Mouse (Mus musculus): ENCODE measurements around the gene Enkd1.

The Enkd1 gene

DNA sequence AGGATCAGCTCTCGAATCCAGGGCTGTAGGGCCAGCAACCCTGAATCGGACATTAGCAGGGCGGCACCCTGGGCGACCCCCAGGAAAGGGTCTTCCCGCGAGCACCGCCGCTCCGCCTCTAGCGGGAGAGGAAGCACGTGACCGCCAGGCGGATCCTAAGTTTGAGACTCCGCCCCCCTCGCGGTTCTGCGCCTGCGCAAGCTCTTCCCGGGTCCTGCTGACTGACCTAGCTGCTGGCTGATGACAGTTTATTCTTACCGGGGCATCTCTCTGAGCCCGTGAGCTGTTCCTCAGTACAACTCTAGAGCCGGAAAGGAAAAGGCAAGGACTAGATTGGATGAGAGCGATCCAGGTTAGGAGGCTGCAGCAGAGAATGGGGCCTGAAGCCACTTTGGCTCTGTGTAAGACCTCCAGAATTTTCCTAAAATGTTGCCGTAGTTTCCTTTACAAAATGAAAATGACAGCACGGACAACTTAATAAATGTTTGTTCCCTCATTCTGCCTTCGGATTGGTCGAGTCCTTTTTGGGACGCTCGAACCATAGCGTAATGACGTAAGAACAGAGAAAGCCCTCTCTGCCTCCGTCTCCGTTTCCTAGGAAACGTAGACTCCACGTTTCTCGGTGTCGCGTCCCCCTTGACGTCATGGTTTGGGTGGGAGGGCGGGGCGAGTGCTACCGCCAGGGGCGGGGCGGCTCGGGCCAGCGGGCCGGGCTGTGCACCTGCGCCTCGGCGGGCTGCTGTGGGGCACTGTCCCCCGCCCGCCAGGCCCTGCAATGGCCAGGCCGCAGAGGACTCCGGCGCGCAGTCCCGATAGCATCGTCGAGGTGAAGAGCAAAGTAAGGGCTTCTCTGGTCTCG lies 6.8 kb downstream of the Enkd1 start, which contains the start of the genes Acd and Pard6a:
Gene Acd (minus strand): TSS at position 137 of the 859 bp plus-strand sequence.
Gene Pard6a (plus strand): TSS at position 183 of the 859 bp plus-strand sequence.
- peak; percentile 97 for DNase-seq (ENCODE audit: low read depth)

DNA sequence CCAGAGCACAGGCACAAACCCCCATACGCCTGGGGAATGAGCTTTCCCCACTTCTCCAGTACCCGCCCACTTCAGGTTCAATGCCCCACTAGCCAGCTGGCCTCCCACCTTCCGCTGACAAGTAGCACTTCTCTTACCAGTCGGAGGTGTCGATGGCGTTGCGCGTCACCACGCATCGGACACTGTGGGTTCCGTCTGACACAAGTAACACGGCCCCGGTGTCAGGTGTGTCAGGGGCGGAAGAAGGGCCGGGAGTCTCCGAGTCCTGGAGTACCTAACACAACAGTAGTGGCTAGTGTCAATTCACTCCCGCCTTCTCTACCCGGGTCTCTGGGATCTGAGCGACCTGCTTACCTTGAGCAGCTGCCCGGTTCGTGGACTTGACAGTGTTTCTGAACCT lies 7.4 kb downstream of the Enkd1 start:
- no peak for DNase-seq (ENCODE audit: low read depth)

DNA sequence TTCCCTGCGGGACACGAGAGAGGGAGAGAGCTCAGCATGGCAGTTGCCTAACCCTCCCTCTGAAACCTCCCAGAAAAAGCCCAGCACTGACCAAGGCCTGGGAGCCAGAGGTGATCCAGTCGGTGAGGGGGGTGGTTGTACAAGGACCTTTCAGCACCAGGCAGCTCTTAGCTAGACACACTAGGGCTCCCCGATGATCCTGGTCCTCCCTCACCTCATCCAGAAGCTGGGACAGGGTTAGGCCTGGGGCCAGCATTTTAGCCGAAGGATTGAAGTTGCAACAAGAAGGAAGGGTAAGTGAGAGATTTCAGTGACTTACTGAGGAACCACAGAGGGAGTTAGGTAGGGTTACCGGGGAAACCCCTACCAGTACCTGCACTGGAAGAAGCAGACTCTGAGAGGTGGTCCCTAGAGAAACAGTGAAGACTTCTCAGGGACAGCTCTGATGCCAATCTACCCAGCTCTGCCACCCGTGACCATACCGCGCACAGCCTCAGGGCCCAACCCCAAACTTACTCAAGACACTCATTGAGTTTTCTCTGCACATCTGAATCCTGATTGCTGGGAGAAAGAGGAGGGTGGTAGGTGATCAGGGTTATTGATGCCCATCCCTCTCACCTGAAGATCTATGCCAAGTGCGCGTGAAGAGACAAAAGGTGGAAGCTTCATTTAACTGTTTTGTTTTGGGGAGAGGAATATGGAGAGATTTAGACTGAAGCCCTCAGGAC lies 8.4 kb downstream of the Enkd1 start:
- DNase-seq (ENCODE audit: low read depth): no peak

DNA sequence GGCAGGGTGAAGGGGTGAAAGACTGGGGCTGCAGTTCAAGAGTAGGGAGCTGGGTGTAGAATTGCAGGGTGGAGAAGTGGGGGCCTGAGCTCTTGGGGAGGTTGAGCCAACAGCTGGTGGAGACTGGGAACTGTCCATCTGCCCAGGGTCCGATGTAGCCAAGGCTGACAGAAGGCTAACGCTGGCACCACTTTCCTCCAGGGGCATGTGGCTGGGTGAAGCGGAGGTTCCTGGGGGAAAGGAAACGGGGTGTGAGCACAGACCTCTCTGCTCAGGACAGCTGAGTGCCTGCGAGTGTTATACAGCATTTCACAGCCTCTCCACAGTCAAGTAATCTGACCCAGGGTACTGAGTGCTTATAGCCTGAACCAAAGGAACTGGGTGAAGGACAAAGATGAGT lies 9.3 kb downstream of the Enkd1 start:
- no peak for DNase-seq (ENCODE audit: low read depth)

DNA sequence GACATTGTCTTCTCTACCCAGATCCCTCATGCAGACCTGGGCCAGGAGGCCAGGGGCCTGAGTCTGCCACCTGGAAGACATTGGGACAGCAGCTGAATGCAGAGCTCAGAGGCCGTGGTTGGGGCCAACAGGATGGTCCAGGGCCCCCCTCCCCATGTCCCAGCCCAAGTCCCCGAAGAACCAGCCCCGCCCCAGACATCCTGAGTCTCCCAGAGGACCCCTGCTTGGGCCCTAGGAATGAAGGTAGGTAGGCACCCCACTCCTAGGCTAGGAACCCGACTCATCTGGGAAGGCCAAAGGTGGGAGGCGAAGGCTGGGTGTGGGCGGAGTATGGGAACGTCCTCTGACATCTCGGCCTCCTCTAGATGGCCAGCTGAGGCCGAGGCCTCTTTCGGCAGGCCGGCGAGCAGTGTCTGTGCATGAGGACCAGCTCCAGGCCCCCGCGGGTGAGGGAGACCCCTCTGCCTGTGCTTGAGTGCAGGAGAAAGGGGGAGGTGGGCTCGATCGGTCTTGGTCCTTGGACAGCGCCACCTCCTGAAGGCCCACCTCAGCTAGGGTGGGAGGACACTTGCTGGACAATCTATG lies 10.7 kb downstream of the Enkd1 start:
- no peak for DNase-seq (ENCODE audit: low read depth)

DNA sequence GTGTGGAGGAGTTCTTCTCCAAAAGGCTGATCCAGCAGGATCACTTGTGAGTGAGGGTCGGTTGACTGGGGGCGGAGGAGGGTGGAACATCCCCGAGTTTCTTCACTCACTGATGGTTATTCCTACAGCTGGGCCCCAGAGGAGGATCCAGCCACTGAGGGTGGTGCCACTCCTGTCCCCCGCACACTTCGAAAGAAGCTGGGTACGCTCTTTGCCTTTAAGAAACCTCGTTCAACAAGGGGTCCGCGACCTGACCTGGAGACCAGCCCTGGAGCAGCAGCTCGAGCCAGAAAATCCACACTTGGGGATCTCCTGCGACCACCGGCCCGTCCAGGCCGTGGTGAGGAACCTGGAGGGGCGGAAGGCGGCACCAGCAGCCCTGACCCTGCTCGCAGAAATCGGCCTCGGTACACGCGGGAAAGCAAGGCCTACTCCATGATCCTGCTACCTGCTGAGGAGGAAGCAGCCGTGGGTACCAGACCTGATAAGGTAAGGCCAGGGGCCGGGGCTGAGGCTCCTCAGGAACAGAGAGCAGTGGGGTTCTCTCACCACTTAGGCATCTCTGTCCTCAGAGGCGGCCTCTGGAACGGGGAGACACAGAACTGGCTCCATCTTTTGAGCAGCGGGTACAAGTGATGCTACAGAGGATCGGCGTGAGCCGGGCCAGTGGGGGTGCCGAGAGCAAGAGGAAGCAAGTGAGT lies 12.8 kb downstream of the Enkd1 start:
- DNase-seq (ENCODE audit: low read depth): no peak

DNA sequence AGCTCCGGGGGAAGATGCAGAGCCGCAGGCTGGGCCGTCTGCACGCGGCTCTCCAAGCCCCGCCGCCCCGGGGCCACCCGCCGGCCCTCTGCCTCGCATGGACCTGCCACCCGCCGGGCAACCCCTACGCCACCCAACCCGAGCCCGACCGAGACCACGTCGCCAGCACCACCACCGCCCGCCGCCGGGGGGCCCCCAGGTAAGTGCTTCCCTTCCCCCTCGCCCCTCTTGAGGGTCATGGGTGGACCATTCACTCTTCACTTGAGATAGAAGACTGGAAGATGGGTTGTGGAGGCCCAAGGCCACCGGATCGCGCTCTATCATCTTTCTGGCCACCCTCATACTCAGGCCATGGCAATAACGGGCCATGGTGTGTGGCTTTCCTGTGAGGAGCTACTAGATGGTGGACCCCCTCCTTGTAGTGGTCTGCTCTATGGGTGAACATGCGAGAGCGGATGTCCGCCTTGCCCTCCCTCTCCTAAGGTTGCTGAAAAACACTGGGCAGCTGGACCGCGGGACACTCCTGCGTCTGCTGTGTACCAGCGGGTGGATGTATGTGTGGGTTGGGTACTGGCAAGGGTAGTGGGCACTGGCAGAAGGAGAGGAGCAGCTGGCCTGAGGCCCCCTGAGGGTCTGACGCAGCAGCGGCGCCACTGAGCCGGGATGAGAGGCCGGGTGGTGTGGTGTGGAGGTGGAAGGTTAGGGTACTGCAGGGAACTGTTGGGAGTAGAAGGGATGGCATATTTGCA lies 13.8 kb downstream of the Enkd1 start:
- no peak for DNase-seq (ENCODE audit: low read depth)

DNA sequence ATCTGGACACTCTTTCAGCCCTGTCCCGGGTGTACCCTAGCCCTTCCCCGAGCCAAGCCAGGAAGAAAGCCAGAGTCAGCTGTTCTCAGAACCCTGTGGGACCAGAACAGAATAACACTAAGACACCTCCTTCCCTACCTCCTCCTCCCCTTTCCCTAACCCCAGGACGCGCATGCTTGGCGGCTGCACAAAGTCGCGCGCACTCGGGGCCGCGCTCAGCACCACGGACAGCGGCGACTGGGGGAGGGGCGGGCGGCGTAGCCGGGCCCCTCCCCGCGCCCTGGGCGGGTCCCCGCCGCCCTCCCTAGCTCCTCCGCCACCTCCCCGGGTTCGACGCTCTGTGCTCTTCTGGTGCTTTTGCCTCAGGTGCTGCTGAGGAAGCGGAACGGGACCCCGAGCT lies 14.4 kb downstream of the Enkd1 start:
- peak; percentile 52 for DNase-seq (ENCODE audit: low read depth)

DNA sequence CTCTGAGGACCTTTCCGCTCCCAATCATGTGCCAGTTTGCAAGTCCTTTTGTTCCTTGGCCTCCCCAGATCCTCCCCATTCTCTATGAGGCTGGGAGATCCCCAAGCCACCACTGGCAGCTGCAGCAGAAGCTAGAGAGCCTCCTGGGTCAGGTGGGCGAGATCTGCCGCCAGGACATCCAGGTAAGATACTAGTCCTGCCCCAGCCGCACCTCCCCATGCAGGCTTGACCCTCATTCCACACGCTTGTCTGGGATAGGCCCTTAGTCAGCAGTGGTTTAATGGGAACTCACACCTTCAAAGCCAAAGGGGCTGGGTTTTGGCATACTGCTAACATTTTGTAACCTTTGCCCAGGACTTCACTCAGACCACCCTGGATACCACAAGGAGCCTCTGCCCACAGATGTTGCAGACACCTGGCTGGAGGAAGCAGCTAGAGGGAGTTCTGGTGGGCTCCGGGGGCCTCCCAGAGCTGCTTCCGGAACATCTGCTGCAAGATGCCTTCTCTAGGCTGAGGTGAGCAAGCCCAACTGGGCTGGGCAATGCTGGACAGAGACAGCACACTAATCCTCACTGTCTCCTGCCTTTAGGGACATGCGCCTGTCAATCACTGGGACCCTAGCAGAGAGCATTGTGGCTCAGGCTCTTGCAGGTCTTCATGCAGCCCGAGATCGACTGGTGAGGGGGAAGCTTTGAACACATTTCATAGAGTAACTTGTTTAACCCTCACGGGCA lies 15.4 kb downstream of the Enkd1 start:
- DNase-seq (ENCODE audit: low read depth): no peak

DNA sequence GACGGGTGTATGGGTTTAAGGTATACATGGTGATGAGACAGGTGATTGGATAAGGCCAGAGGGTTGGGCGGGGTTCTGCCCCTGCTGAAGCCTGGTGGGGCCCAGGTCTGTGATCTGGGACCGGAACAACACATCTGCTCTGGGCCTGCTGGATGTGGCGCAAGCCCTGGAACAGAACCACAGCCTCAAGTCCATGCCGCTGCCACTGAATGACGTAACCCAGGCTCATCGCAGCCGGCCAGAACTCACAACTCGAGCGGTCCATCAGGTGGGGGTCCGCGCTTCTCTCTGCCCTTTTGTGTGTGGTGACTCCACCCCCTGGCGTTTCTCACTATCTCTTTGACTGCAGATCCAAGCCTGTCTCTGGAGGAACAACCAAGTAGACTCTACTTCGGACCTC lies 17.0 kb downstream of the Enkd1 start:
- no peak for DNase-seq (ENCODE audit: low read depth)

DNA sequence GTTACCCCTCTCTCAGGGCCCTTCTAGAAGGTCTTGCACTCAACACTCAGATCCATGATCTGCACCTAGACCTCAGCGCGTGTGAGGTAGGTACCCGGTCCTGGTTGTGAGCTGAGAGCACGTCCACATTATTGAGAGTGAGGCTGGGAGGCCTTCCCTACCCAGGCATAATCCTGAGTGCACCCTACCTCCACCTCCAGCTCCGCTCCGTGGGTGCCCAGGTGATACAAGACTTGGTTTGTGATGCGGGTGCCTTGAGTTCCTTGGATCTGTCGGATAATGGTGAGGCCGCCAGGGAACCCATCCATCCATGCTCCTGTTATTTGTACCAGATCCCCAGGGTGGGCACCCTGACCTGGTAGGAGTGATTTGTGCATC lies 18.0 kb downstream of the Enkd1 start:
- no peak for DNase-seq (ENCODE audit: low read depth)

DNA sequence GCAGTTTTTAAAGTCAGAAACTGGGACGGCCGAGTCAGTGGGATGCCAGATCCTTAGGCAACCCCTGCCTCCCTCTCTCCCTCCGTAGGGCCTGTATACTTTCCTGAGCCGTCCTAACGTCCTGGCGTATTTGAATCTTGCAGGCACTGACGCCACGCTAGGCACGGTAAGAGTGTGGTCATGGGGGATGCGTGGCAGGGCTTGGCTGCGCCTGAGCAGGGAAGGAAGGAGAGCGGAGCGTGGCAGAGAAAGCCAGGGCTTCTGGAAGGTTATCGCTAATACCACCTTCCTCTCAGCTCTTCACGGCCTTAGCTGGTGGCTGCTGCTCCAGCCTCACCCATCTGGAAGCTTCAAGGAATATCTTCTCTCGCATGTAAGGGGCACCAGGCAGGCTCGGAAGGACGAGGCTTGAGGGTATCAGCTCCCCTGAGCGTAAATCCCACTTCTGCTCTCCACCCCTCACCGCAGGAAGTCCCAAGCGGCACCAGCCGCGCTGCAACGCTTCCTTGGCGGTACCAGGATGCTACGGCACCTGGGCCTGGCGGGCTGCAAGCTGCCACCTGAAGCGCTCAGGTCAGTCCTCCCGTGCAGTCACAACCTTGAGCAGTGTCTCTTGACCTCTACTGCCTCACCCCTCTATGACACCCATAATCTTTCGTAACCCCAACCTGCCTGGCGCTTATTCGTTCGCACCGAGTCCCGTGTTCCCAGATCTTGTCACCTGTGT lies 18.6 kb downstream of the Enkd1 start:
- no peak for DNase-seq (ENCODE audit: low read depth)

DNA sequence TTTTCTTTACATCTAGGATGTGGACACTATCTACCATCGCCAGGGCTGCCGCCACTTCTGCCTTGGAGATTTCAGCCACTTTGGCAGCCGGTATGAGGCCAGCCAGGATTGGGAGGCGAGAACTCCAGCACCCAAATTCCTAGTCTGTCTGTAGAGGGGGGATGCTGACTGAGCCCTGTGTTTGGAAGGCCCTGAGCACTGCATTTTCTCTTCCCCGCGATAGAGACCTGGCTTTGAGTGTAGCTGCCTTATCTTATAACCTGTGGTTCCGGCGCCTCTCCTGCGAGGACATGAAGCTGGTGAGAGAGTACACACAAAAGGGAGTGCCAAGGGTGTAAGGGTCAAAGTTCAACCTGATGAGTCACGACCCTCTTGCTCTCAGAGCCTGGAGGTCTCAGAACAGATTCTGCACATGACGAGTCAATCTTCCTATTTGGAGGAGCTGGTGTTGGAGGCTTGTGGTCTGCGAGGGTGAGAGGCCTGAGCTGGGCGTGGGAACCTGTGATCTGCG lies 19.7 kb downstream of the Enkd1 start:
- no peak for DNase-seq (ENCODE audit: low read depth)

DNA sequence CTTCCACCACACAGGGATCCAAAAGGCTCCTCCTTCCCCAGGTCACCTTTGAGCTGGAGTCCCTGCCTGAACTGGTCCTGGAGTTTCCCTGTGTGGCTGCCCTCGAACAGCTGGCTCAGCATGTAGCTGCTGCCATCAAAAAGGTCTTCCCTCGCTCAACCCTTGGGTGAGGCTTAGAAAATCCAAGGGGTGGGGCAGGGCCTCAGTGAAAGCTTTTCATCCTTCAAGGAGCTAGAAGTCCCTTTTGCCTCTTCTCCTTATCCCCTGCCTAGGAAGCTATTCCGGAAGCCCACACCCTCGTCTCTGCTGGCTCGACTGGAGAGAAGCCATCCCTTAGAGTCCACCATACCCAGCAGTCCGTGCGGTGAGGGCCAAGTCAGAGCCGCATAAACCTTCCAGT lies 20.5 kb downstream of the Enkd1 start:
- no peak for DNase-seq (ENCODE audit: low read depth)

DNA sequence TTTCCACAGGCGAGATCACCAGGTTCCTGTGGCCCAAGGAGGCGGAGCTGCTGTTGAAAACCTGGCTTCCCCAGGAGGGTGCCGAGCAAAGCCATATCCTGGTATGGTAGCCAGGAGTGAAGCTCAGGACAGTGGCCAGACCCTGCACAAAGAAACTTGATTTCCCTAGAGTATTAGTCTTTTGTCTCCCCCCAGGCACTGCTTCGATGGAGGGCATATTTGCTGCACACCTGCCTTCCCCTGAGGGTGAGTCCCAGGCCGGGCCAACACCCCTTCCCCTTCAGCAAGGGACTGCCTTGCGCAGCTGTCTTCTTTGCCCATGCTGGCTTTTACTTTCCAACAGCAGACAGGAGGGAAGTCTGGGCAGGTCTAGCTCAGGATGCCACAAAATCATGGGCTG lies 21.5 kb downstream of the Enkd1 start:
- DNase-seq (ENCODE audit: low read depth): no peak

DNA sequence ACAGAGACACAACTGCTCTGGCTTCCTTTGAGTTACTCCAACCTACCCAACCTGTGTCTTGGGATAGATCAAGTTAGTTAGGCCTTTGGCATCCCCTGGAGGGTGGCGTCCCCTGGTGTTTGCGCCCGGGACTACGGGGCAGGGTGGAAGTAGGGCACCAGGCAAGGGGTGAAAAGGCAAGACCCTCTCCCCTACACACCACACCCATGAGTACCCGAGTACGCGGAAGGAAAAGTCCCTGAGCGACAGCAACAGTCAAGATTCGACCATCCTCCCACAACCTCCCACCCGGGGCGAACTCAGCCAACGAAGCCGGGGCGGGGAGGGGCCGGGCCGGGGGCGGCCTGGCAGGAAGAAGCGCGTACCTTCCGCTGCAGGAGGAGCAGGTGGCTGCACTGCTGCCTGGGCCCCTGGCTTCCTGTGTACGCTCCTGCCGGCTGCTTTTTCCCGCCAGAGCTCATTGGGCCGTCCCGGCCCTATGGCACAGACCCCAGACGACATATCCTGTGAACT lies 22.2 kb downstream of the Enkd1 start, which contains the start of gene Carmil2:
Gene Carmil2 (plus strand): TSS at position 479 of the 513 bp plus-strand sequence.
- DNase-seq (ENCODE audit: low read depth): peak; percentile 60

DNA sequence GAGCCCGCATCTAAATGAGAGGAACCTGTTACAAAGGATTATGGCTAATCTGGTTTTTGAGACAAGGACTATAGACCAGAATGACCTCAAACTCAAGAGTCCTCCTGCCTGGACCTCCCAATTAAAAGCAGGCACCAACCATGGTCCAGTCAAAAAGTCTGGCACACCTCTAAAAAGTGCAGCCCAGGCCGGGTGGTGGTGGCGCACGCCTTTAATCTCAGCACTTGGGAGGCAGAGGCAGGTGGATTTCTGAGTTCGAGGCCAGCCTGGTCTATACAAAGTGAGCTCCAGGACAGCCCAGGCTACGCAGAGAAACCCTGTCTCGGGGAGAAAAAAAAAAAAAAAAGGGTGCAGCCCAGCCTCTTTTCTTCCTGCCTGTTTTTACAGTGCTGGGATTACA lies 22.7 kb downstream of the Enkd1 start:
- no peak for DNase-seq (ENCODE audit: low read depth)

DNA sequence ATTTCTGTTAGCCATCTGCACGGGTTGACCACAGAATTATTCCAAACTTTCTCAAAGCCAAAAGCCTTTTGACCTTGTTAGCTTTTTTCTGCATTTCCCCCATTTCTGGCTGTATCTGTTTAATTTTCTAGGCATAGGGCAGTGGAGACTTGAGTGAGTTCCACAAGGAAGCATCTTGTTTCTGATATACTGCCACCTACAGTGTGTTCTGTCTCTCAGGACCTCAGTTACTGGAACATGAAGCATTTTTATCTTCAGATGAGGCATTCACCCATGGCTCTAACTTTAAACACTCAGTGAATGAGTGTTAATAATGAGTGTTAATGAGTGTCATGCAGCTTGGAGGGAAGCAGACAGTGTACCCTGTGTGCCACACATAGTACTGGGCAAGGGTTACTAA lies 30.1 kb downstream of the Enkd1 start:
- peak; percentile 44 for DNase-seq (ENCODE audit: low read depth)

DNA sequence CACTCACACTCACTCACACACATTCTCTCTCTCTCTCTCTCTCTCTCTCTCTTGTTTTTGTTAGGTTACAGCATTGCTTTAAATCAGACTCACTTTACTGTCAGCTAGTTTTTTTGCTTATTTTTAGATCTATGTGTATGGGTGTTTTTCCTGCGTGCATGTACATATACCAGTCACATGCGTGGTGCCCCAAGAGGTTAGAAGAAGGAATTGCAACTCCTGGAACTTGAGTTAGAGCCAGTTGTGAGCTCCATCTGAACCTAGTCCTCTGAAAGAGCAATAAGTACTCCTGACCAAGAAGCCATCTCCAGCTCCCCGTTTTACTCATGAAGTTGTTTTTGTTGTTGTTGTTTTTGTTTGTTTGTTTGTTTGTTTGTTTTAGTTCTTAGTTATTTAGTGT lies 46.8 kb downstream of the Enkd1 start:
- peak; percentile 70 for DNase-seq (ENCODE audit: low read depth)

DNA sequence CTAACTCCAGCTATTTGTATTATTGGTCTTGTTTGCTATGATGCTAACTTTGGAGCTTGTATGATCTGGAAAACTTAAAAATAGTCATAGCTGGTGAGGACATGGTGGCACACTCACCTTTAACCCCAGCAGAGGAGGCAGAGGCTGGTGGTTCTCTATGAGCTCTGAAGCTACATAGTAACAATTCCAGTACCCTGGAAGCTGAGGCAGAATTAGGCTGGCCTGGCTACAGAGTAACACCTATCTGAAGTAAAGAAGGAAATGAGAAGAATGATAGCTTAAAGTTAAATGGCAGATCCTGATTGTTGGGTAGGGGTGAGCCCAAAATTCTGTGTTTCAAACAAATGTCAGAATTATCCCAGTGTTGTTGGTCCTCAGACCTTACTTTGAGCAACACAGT lies 50.4 kb downstream of the Enkd1 start:
- DNase-seq (ENCODE audit: low read depth): no peak
